Mouse (Mus musculus) heart, embryonic 16.5 days (tissue): ENCODE data around the gene Gli1. TPM values are rescaled to one million over a fixed set of nuclear protein-coding genes. Genes with fewer than 3 reads are reported as not detected.

Source experiments
- ATAC-seq: fragments of 200-750 bp; cut with Nextera tagmentation; replicated peaks from 2 replicates; pipeline ENCODE4 v1.8.0; 2017; ENCODE audit warnings: moderate number of reproducible peaks; ENCODE audit not compliant: insufficient read depth, low FRiP score; ENCODE audit errors: extremely low read depth
- H3K27ac ChIP-seq: fragments of 300-500 bp; sonication (generic); 2 replicates; pipeline ENCODE4 v1.5.1; 2014; ENCODE audit warnings: mild to moderate bottlenecking, low read length, control low read depth, moderate library complexity
- H3K27me3 ChIP-seq: fragments of 300-500 bp; sonication (generic); 2 replicates; pipeline ENCODE4 v1.6.1; 2014; ENCODE audit warnings: low read length, mixed read lengths; ENCODE audit not compliant: control insufficient read depth, insufficient read depth
- H3K36me3 ChIP-seq: fragments of 300-500 bp; sonication (generic); 2 replicates; pipeline ENCODE4 v1.6.1; 2014; ENCODE audit not compliant: control insufficient read depth, insufficient read depth
- H3K4me1 ChIP-seq: fragments of 300-500 bp; sonication (generic); 2 replicates; pipeline ENCODE4 v1.6.1; 2014; ENCODE audit warnings: low read length, mixed read lengths; ENCODE audit not compliant: control insufficient read depth, insufficient read depth
- H3K4me2 ChIP-seq: fragments of 300-500 bp; sonication (generic); 2 replicates; pipeline ENCODE4 v1.6.1; 2014; ENCODE audit warnings: low read depth, mild to moderate bottlenecking, control low read depth, low read length
- H3K4me3 ChIP-seq: fragments of 300-500 bp; sonication (generic); 2 replicates; pipeline ENCODE4 v1.5.1; 2014; ENCODE audit warnings: mild to moderate bottlenecking, control low read depth, low read length
- H3K9ac ChIP-seq: fragments of 300-500 bp; sonication (generic); 2 replicates; pipeline ENCODE4 v1.6.1; 2014; ENCODE audit warnings: low read length, control low read depth
- H3K9me3 ChIP-seq: fragments of 300-500 bp; sonication (generic); replicated peaks from 2 replicates; pipeline ENCODE4 v1.6.1; 2016; ENCODE audit warnings: low read length; ENCODE audit not compliant: control insufficient read depth
- WGBS: fragments of 180-500 bp; shearing (Covaris S2); extraction: QIAGEN DNeasy Blood & Tissue Kit; methylation state at CpG from one replicate; pipeline ENCODE4 v1.1.7; 2014; 5-methylcytosine and 5-hydroxymethylcytosine counted together
- polyA plus RNA-seq: library from polyadenylated mRNA; unstranded; fragments of >200 nt; fragmentation: Nextera tagmentation; extraction: Ambion mirVana; gene quantifications from 2 replicates; pipeline ENCODE4 v1.2.1, GENCODE M21; 2015

The Gli1 gene
- polyA plus RNA-seq, 1 experiment from 2014 or later, result 0.91 TPM

DNA sequence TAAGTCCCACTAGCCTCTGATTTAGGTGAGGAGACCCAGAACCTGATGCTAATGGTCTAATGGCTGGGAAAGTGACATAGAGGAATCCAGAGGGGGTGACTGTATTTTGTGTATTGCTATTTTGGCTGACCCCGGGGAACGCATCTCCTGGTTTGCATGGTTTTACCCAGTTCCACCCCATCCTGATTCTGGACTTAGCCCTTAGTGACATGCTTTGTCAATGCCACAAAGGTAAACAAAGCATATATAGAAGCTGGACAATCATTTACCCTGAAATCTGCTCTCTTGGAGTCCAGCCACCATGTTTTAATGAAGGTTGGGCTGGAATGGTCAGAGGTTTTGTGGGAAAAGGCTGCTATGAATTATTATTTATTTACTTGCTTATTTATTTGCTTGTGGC lies 26.5 kb upstream of the Gli1 start:
- H3K4me3 ChIP-seq, result no peak overlapping the region
- no peak overlapping the region for H3K27ac ChIP-seq
- no peak overlapping the region for H3K4me2 ChIP-seq
- no peaks in the 10 kb centered on the region for H3K4me1 ChIP-seq
- H3K9ac ChIP-seq, result no peak overlapping the region
- no peaks in the 10 kb centered on the region for H3K36me3 ChIP-seq
- ATAC-seq, result no peak
- no peaks in the 10 kb centered on the region for H3K27me3 ChIP-seq
- peaks cover 4% of the 10 kb centered on the region; the same call in 1 of the 2 replicates for H3K9me3 ChIP-seq
- WGBS, result 79% methylated on average over 2 of the region's 2 CpGs

DNA sequence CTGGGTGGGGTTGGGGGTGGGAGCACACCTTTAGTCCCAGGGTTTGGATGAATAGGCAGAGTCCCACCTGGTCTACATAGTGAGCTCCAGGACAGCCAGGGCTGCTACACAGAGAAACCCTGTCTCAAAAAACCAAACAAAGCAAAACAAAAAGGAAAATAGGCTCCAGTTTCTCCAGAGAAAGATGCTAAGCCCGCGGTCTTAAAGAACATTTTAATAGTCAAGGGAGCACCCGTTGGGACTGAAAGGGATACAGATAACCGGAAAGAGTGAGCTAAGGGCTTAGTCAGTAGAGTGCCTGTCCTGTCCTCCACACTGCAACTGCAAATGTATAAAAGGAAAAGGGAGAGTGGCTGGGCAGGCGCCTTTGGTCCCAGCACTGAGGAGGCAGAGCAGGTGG lies 25.3 kb upstream of the Gli1 start:
- no peaks in the 10 kb centered on the region for H3K36me3 ChIP-seq
- no peaks in the 10 kb centered on the region for H3K4me1 ChIP-seq
- ATAC-seq, result no peak
- no peaks in the 10 kb centered on the region for H3K9me3 ChIP-seq
- no peak overlapping the region for H3K9ac ChIP-seq
- H3K27me3 ChIP-seq, result no peaks in the 10 kb centered on the region
- H3K27ac ChIP-seq, result no peak overlapping the region
- H3K4me2 ChIP-seq, result no peak overlapping the region
- WGBS, result 66% methylated on average over 5 of the region's 5 CpGs
- no peak overlapping the region for H3K4me3 ChIP-seq

DNA sequence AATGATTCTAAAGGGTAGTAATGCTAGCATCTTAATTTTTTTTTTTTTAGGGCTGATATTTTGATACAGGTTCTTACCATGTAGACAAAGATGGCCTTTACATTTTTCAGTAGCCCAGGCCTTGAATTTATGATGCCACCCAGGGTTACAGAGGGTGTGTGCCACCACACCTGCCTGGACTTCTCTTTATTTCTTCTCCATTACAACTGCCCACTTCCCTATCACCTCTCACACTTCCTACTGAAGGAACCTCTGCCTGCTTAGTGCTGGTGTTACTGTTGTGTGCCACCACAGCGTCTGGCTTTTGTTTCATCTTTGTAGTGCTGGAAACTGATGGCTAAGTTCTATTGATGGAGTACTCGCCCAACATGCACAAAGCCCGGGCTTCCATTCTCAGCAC lies 18.9 kb upstream of the Gli1 start:
- ATAC-seq, result no peak
- Histone ChIP-seq H3K4me1 (no peaks in the 10 kb centered on the region), H3K36me3 (no peaks in the 10 kb centered on the region)

GRCm38 (mm10) chr10:127355336-127355735 lies 13.6 kb upstream of the Gli1 start:
- no peaks in the 10 kb centered on the region for H3K9me3 ChIP-seq
- no peaks in the 10 kb centered on the region for H3K4me1 ChIP-seq
- H3K27ac ChIP-seq, result no peak overlapping the region
- ATAC-seq, result no peak
- 75% methylated on average over 10 of the region's 10 CpGs for WGBS
- no peak overlapping the region for H3K9ac ChIP-seq
- 0 out of 2 replicates have a peak, but pooled peaks cover 5% of the 10 kb centered on the region for H3K27me3 ChIP-seq
- H3K4me3 ChIP-seq, result no peak overlapping the region
- no peak overlapping the region for H3K4me2 ChIP-seq
- H3K36me3 ChIP-seq, result no peaks in the 10 kb centered on the region

More for the DNA sequence above, 18.9 kb upstream of the Gli1 start:
- H3K9me3 ChIP-seq, result no peaks in the 10 kb centered on the region
- H3K9ac ChIP-seq, result no peak overlapping the region
- no peak overlapping the region for H3K4me2 ChIP-seq
- H3K4me3 ChIP-seq, result no peak overlapping the region
- 72% methylated on average over 3 of the region's 3 CpGs for WGBS
- H3K27me3 ChIP-seq, result no peaks in the 10 kb centered on the region
- no peak overlapping the region for H3K27ac ChIP-seq

- no peaks in the 10 kb centered on the region for H3K4me1 ChIP-seq
- no peak within 1 kb of the TSS for H3K4me3 ChIP-seq
- 0 out of 2 replicates have a peak, but pooled peaks cover 5% of the 10 kb centered on the region for H3K27me3 ChIP-seq
- H3K36me3 ChIP-seq, result no peaks in the 10 kb centered on the region
- H3K9ac ChIP-seq, result no peak within 1 kb of the TSS
- WGBS, result 67% methylated on average over 18 of the region's 18 CpGs
- ATAC-seq, result peak; percentile 42
- no peak within 1 kb of the TSS for H3K4me2 ChIP-seq
- H3K27ac ChIP-seq, result peak within 1 kb of the TSS; percentile 50; the same call in 1 of the 2 replicates
- no peaks in the 10 kb centered on the region for H3K9me3 ChIP-seq
Measured at GRCm38 (mm10) chr10:127353909-127354895, 12.4 kb upstream of the Gli1 start, which contains the start of gene Inhbe. Inhbe (minus strand) TSS chr10:127354411.

DNA sequence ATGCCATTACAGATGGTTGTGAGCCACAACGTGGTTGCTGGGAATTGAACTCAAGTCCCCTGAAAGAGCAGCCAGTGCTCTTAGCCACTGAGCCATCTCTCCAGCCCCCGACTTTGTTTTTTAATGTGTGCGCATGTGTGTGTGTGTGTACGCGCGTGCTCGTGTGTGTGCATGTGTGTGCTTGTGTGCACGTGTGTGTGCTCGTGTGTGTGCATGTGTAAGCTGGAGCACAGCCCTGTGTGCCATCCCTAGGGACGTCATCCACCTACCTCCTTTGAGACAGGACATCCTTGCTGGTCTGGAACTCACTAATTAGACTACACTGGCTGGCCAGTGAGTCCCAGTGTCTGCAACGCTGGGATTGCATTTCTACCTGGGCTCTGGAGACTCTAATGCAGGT lies 11.0 kb upstream of the Gli1 start:
- 87% methylated on average over 11 of the region's 11 CpGs for WGBS
- H3K36me3 ChIP-seq, result no peaks in the 10 kb centered on the region
- ATAC-seq, result no peak
- no peak overlapping the region for H3K9ac ChIP-seq
- no peak overlapping the region for H3K4me2 ChIP-seq
- H3K4me1 ChIP-seq, result no peaks in the 10 kb centered on the region
- H3K27ac ChIP-seq, result no peak overlapping the region
- H3K4me3 ChIP-seq, result no peak overlapping the region
- no peaks in the 10 kb centered on the region for H3K9me3 ChIP-seq
- H3K27me3 ChIP-seq, result 0 out of 2 replicates have a peak, but pooled peaks cover 5% of the 10 kb centered on the region

DNA sequence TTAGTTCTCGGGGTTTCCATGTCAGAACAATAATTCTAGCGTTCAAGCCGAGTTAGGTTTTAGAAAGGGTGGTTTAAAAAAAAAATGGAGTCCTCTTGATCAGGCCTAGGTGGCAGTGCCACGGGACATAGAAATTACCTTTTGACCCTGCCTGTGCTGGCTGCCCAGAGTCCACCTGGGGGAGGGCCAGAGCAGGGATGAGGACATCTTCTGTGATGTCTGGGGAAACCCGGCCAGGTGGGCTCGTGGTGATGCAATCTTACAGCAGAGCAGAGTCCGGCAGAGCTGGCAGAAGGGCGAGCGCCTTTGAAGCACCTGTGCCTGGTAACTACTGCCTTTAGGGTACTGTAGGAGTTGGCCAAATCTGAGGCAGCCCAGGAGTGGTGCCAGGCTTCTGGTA lies 10.4 kb upstream of the Gli1 start:
- ATAC-seq, result no peak
- Histone ChIP-seq H3K36me3 (no peaks in the 10 kb centered on the region), H3K27me3 (0 out of 2 replicates have a peak, but pooled peaks cover 5% of the 10 kb centered on the region), H3K4me1 (no peaks in the 10 kb centered on the region), H3K9me3 (no peaks in the 10 kb centered on the region), H3K4me2 (no peak overlapping the region), H3K4me3 (no peak overlapping the region), H3K9ac (no peak overlapping the region), H3K27ac (no peak overlapping the region)
- WGBS, result 81% methylated on average over 9 of the region's 9 CpGs

DNA sequence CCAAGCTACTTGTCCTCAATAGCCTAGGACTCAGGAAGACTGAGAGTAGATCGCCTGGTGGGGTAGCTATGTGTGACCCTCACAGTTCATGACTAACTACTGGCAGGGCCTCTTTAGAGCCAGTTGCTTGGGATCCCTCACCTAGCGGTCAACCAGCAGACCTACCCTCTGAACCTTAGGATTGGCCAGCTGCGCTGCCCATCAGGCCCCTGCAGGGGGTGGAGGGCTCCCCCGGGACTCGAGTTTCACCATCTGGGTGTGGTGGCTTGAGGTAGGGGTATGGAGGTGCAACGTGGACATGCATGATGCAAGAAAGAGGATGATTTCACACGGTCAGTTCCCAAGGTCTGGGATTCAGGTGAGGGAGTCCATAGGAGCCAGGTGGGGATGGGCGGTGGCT lies 9.9 kb upstream of the Gli1 start:
- Histone ChIP-seq H3K9ac (no peak overlapping the region), H3K9me3 (no peaks in the 10 kb centered on the region), H3K27ac (no peak overlapping the region), H3K27me3 (0 out of 2 replicates have a peak, but pooled peaks cover 5% of the 10 kb centered on the region), H3K4me1 (no peaks in the 10 kb centered on the region), H3K4me3 (no peak overlapping the region), H3K4me2 (no peak overlapping the region), H3K36me3 (no peaks in the 10 kb centered on the region)
- no peak for ATAC-seq
- 65% methylated on average over 8 of the region's 8 CpGs for WGBS

DNA sequence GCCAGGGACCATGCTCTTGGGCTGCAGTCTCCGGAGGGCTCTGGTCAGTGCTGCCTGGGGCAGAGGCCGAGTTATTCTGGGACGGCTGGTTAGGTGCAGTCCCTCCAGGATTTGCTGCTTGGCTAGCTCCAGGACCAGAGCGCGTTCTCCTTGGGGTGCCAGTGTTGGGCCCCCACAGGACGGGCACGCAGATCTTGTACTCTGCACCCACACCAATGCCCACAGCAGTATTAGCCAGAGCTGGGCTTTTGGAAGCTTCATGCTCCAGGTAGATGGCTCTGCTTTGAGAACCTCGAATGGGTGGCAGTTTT lies 9.5 kb upstream of the Gli1 start:
- no peak for ATAC-seq
- no peak overlapping the region for H3K4me2 ChIP-seq
- no peak overlapping the region for H3K4me3 ChIP-seq
- 0 out of 2 replicates have a peak, but pooled peaks cover 5% of the 10 kb centered on the region for H3K27me3 ChIP-seq
- WGBS, result 83% methylated on average over 8 of the region's 8 CpGs
- no peaks in the 10 kb centered on the region for H3K9me3 ChIP-seq
- no peaks in the 10 kb centered on the region for H3K4me1 ChIP-seq
- no peaks in the 10 kb centered on the region for H3K36me3 ChIP-seq
- H3K27ac ChIP-seq, result no peak overlapping the region
- H3K9ac ChIP-seq, result no peak overlapping the region
